Mouse (Mus musculus) midbrain, embryonic 15.5 days (tissue): ENCODE results near the gene Rgs3. TPM values are rescaled to one million over a fixed set of nuclear protein-coding genes. Genes with fewer than 3 reads are reported as not detected.

Source experiments
- ATAC-seq: fragments of 200-750 bp; cut with Nextera tagmentation; replicated peaks from 2 replicates; pipeline ENCODE4 v1.8.0; 2017; ENCODE audit warnings: moderate TSS enrichment
- H3K27ac ChIP-seq: fragments of 300-500 bp; sonication (generic); 2 replicates; pipeline ENCODE4 v1.5.1; 2015; ENCODE audit warnings: mild to moderate bottlenecking, inconsistent platforms
- H3K27me3 ChIP-seq: fragments of 300-500 bp; sonication (generic); replicated peaks from 2 replicates; pipeline ENCODE4 v1.6.1; 2015; ENCODE audit warnings: inconsistent platforms
- H3K36me3 ChIP-seq: fragments of 300-500 bp; sonication (generic); replicated peaks from 2 replicates; pipeline ENCODE4 v1.6.1; 2015; ENCODE audit warnings: inconsistent platforms
- H3K4me1 ChIP-seq: fragments of 300-500 bp; sonication (generic); 2 replicates; pipeline ENCODE4 v1.6.1; 2015; ENCODE audit warnings: inconsistent platforms
- H3K4me2 ChIP-seq: fragments of 300-500 bp; sonication (generic); 2 replicates; pipeline ENCODE4 v1.6.1; 2015; ENCODE audit warnings: inconsistent platforms, mild to moderate bottlenecking, moderate library complexity
- H3K4me3 ChIP-seq: fragments of 300-500 bp; sonication (generic); 2 replicates; pipeline ENCODE4 v1.5.1; 2015; ENCODE audit warnings: mild to moderate bottlenecking, inconsistent platforms
- H3K9ac ChIP-seq: fragments of 300-500 bp; sonication (generic); 2 replicates; pipeline ENCODE4 v1.6.1; 2015; ENCODE audit warnings: mild to moderate bottlenecking, inconsistent platforms
- H3K9me3 ChIP-seq: fragments of 300-500 bp; sonication (generic); 2 replicates; pipeline ENCODE4 v1.6.1; 2016; ENCODE audit warnings: inconsistent platforms
- WGBS: fragments of 180-500 bp; shearing (Covaris S2); methylation state at CpG from one replicate; pipeline ENCODE4 v1.1.7; 2015; ENCODE audit warnings: mixed read lengths; 5-methylcytosine and 5-hydroxymethylcytosine counted together
- polyA plus RNA-seq: library from polyadenylated mRNA; unstranded; fragments of >200 nt; fragmentation: Nextera tagmentation; extraction: Ambion mirVana; gene quantifications from 2 replicates; pipeline ENCODE4 v1.2.1, GENCODE M21; 2015

Rgs3 gene
- polyA plus RNA-seq, 1 experiment from 2014 or later = 80.1 TPM

DNA sequence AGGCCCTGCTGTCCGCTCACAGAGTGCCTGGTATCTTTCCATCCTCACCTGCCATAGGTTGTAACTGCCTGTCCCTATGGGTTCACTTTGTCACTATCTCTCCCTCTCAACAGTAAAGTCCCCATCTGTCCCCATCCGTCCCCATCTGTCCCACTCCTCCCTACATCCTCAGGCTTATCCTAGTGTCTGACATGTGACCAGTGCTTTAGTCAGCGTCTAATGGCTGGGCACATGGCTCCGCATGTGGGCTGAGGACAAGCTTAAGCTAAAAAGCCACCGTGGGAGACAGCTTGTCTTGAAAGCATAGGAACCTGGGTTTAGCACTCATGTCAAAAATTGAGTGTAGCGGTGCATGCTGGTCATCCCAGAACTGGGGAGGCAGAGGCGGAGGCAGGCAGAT lies 148.4 kb downstream of the Rgs3 start:
- no peak for ATAC-seq
- Histone ChIP-seq H3K9ac (no peak overlapping the region), H3K27ac (no peak overlapping the region), H3K9me3 (no peaks in the 10 kb centered on the region), H3K4me1 (no peaks in the 10 kb centered on the region), H3K36me3 (peaks cover 9% of the 10 kb centered on the region; the same call in 1 of the 2 replicates), H3K27me3 (no peaks in the 10 kb centered on the region), H3K4me3 (no peak overlapping the region), H3K4me2 (no peak overlapping the region)
- 75% methylated on average over 7 of the region's 7 CpGs for WGBS

DNA sequence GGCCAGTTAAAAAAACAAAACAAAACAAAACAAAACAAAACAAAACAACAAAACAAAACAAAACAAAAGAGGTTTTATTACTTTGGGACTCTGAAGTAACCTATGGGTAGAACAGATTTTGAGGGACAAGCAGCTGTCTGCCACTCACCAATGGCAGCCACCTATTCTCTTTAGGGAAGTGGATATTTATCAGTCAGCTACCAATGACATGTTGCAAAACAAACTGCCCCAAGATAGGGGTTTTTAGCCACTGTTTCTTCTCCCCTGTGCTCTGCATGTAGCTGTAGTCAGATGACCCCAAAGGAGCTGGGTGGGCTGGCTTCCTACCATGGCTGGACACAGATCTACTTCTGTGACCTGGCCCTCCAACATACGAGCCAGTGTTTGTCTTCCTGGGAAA lies 149.3 kb downstream of the Rgs3 start:
- H3K9ac ChIP-seq = no peak overlapping the region
- no peak overlapping the region for H3K4me3 ChIP-seq
- no peaks in the 10 kb centered on the region for H3K27me3 ChIP-seq
- no peak overlapping the region for H3K4me2 ChIP-seq
- peaks cover 3% of the 10 kb centered on the region; the same call in 1 of the 2 replicates for H3K36me3 ChIP-seq
- H3K4me1 ChIP-seq = no peaks in the 10 kb centered on the region
- 63% methylated on average over 1 of the region's 1 CpGs for WGBS
- no peak for ATAC-seq
- no peak overlapping the region for H3K27ac ChIP-seq
- H3K9me3 ChIP-seq = no peaks in the 10 kb centered on the region

DNA sequence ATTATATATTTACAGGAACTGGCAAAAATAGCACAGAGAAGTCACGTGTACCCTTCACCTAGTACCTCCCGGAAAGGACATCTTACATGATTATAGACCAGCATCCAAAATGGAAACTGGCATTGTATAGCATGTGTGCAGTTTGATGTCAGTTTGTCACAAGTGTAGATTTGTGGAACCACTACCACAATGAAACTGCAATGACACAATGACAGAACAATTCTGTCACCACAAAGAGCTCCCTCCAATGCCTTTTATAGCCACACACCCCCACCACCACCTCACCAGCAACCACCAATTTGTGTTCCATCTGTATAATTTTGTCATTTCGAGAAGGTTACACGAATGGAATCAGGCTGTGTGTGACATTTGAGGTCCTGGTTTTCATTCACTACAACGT lies 149.8 kb downstream of the Rgs3 start:
- Histone ChIP-seq H3K4me1 (no peaks in the 10 kb centered on the region), H3K9me3 (no peaks in the 10 kb centered on the region), H3K4me3 (no peak overlapping the region), H3K27ac (no peak overlapping the region), H3K9ac (no peak overlapping the region), H3K27me3 (no peaks in the 10 kb centered on the region), H3K4me2 (no peak overlapping the region), H3K36me3 (no peaks in the 10 kb centered on the region; the same call in 1 of the 2 replicates)
- WGBS = 80% methylated on average over 5 of the region's 5 CpGs
- ATAC-seq = no peak

DNA sequence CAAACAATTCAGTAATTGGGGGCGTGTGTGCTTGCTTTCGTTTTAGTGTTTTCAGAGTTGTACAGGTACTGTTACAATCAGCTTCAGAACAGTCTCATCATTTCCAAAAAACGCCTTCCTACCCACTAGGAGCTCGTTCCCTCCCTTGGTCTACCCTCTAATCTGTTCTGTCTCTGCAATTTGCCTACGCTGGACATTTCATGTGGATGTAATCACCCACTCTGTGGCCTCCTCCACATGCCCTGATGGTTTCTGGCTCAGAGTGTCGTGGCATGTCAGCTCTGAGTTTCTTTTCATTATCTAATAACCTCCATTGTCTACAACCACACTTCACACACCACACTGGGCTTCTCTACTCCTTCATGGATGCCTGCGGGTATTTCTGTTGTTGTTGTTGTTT lies 151.5 kb downstream of the Rgs3 start:
- Histone ChIP-seq H3K4me2 (no peak overlapping the region), H3K27ac (no peak overlapping the region), H3K4me1 (no peaks in the 10 kb centered on the region), H3K9me3 (no peaks in the 10 kb centered on the region), H3K36me3 (no peaks in the 10 kb centered on the region), H3K27me3 (no peaks in the 10 kb centered on the region), H3K9ac (no peak overlapping the region), H3K4me3 (no peak overlapping the region)
- 86% methylated on average over 7 of the region's 7 CpGs for WGBS
- ATAC-seq = no peak

DNA sequence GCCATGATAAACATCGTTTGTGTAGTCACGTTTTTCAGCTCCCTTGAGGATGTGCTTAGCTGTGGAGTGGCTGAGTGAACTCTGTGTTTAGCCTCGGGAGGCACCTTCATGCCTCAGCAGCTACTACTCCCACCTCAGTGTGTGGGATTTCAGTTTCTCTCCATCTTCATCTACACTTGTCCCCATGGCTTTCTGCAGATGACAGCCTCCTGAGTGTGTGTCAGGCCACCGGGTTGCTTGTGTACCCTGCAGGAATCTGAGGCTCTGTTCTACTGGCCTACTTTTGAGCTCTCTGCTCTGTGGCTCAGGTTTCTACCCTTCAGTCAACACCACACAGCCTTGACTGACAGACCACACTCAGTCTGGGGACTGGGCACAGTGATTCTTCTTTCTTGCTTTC lies 151.9 kb downstream of the Rgs3 start:
- Histone ChIP-seq H3K4me3 (no peak overlapping the region), H3K4me2 (no peak overlapping the region), H3K9me3 (no peaks in the 10 kb centered on the region), H3K9ac (no peak overlapping the region), H3K27me3 (no peaks in the 10 kb centered on the region), H3K36me3 (no peaks in the 10 kb centered on the region), H3K4me1 (no peaks in the 10 kb centered on the region), H3K27ac (no peak overlapping the region)
- ATAC-seq = no peak
- 83% methylated on average over 4 of the region's 4 CpGs for WGBS

DNA sequence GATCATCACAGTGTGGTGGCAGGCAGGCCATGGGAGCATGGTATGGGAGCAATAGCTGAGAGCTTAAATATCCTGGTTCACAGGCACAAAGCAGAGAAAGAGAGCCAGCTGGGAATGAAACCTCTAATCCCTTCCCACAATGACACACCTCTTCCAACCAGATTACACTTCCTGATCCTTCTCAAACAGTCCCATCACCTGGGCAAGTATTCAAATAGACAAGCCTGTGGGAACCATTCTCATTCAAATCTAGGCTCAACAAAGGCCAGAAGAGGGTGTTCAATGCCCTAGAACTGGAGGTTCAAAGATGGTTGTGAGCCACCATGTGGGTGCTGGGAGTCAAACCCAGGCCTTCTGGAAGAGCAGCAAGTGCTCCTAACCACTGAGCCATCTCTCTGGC lies 161.2 kb downstream of the Rgs3 start:
- ATAC-seq = no peak
- Histone ChIP-seq H3K4me2 (no peak overlapping the region), H3K36me3 (no peaks in the 10 kb centered on the region), H3K27me3 (no peaks in the 10 kb centered on the region), H3K9me3 (no peaks in the 10 kb centered on the region), H3K9ac (no peak overlapping the region), H3K27ac (no peak overlapping the region), H3K4me3 (no peak overlapping the region), H3K4me1 (no peaks in the 10 kb centered on the region)

DNA sequence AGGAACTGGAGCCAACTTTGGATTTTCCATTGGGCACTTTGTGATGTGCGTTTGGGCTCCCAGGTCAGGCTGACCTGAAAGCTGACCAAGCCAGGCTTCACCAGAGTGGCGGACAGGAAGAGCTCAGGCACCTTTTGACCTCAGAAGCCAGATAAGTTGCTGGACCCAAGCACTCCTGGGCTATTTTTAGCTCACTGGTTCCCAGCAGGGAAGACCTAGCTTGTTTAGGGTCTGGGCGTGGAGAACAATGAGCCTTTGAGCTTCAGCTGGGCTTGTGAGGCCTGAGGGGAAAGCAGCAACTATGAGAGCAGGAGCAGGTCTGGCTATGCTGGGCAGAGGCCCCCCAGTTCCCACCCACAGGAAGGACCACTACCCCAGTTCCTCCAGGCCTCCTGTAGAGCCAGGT lies 162.4 kb downstream of the Rgs3 start:
- H3K27ac ChIP-seq = no peak overlapping the region

DNA sequence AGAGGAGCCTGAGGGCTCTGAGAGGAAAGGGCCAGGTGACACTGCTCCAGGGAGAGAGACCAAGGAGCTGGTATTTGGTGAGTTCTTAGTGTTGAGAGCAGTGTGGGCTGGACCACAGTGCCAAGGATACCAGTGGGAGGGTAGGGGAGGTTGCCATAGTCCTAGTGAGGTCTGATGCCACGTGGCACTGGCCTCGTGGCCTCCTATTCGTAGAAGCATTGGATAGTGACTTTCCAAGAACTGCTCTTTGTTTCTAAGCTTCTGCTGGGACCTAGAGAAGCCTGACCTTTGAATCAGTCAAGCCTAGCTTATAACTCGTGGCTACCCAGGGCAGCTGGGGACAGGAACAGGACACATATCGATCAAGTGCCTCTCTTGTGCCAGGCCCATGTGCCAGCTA lies 164.1 kb downstream of the Rgs3 start:
- Histone ChIP-seq H3K27ac (no peak overlapping the region), H3K4me1 (no peaks in the 10 kb centered on the region), H3K36me3 (no peaks in the 10 kb centered on the region), H3K4me3 (no peak overlapping the region), H3K9ac (no peak overlapping the region), H3K4me2 (no peak overlapping the region), H3K27me3 (no peaks in the 10 kb centered on the region), H3K9me3 (no peaks in the 10 kb centered on the region)
- WGBS = 85% methylated on average over 5 of the region's 5 CpGs
- no peak for ATAC-seq

More for the DNA sequence above, 162.4 kb downstream of the Rgs3 start:
- no peak overlapping the region for H3K4me3 ChIP-seq
- H3K9me3 ChIP-seq = no peaks in the 10 kb centered on the region
- H3K4me1 ChIP-seq = no peaks in the 10 kb centered on the region
- WGBS = 41% methylated on average over 3 of the region's 3 CpGs
- H3K27me3 ChIP-seq = no peaks in the 10 kb centered on the region
- H3K36me3 ChIP-seq = no peaks in the 10 kb centered on the region
- H3K4me2 ChIP-seq = no peak overlapping the region
- no peak overlapping the region for H3K9ac ChIP-seq
- ATAC-seq = no peak

DNA sequence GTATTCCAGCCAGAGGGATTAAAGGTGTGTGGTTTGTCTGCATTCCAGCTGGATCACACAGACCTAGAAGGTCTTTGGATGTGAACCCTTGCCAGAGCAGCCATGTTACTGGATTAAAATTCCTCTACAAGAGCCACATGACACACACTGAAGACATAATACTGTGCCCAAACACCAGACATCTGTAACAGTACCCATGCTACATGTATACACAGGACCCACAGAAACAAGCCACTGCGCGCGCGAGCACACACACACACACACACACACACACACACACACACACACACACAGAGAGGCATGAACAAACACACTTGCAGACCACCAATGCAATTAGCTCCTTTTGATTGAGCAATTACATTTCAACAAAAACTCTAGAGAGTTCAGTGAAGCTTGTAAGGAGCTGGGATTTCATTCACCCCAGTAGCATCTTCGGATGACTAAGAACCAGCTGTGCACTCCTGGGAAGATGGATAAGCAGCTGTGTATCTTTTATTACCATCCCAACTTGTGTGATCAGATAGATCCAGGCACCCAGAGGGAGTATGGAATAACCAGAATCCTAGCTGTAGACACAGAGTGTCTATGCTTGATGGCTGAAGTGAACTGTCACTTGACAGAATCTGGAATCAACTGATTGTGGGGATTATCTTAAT lies 166.8 kb downstream of the Rgs3 start:
- WGBS = 84% methylated on average over 5 of the region's 5 CpGs
- H3K27me3 ChIP-seq = no peaks in the 10 kb centered on the region
- no peak overlapping the region for H3K4me3 ChIP-seq
- no peak overlapping the region for H3K9ac ChIP-seq
- H3K4me1 ChIP-seq = no peaks in the 10 kb centered on the region
- H3K36me3 ChIP-seq = no peaks in the 10 kb centered on the region
- H3K9me3 ChIP-seq = no peaks in the 10 kb centered on the region
- no peak for ATAC-seq
- no peak overlapping the region for H3K4me2 ChIP-seq
- no peak overlapping the region for H3K27ac ChIP-seq

DNA sequence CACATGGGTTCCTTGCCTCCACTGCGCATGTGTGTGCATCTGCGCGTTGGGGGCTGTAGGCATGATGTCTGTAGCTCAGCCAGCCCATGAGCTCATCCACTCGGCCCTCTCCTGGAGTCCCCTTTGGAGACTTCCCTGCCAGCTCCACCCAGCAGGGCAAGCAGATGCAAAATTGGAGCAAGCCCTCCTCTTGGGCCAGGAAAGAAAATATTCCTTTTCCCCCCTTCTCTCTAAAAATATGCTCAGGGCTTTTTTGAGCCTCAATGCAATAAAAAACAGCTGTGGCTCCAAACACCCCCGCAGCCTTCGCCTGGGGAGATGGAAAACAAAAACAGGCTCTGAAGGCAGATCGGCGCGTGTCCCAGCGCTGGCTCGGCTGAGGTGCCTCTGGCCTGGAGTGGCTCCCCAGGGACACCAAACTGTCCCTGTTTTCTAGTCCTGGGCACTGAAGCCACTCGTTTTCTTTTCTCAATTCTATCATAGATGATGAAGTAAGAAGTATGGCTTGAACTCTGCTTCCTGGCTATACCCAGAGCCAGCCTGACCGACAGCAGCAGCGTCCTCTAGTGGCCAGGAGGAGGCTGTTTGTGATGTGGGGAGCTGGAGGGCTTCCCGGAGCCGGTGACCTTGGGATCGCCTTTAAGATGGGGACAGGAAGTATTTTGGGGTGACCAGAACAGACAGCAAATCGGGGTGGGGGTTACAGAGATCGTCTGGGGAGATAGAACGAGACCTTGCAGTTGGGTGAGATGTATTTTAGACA lies 168.1 kb downstream of the Rgs3 start:
- 76% methylated on average over 20 of the region's 20 CpGs for WGBS

DNA sequence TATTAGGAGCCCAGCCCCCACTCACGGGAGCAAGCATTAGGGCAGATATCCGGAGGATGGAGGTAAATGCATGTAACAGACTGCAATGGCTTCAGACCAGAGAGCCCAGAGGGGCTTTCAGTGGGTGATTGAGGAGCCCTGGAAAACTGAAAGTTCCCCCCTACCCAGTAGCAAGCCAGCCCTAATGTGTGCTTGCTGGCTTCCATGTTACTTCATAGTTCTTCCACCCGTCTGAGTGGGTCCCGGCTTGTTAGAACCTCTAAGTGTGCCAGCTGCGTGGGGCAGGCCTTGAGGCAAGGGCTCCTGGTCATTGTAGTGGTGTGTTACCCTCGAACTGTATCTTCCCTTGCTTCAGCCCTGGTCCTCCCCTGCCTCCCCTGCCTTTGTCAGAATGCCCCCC lies 168.8 kb downstream of the Rgs3 start:
- no peaks in the 10 kb centered on the region for H3K4me1 ChIP-seq
- no peak overlapping the region for H3K9ac ChIP-seq
- no peaks in the 10 kb centered on the region for H3K9me3 ChIP-seq
- H3K27ac ChIP-seq = no peak overlapping the region
- H3K4me2 ChIP-seq = no peak overlapping the region
- ATAC-seq = no peak
- H3K36me3 ChIP-seq = no peaks in the 10 kb centered on the region
- H3K27me3 ChIP-seq = no peaks in the 10 kb centered on the region
- WGBS = 85% methylated on average over 6 of the region's 6 CpGs
- no peak overlapping the region for H3K4me3 ChIP-seq

More for the DNA sequence above, 168.1 kb downstream of the Rgs3 start:
- Histone ChIP-seq H3K4me1 (no peaks in the 10 kb centered on the region), H3K27ac (no peak overlapping the region), H3K4me3 (no peak overlapping the region), H3K9ac (no peak overlapping the region), H3K9me3 (no peaks in the 10 kb centered on the region), H3K4me2 (no peak overlapping the region), H3K27me3 (no peaks in the 10 kb centered on the region), H3K36me3 (no peaks in the 10 kb centered on the region)
- ATAC-seq = no peak

DNA sequence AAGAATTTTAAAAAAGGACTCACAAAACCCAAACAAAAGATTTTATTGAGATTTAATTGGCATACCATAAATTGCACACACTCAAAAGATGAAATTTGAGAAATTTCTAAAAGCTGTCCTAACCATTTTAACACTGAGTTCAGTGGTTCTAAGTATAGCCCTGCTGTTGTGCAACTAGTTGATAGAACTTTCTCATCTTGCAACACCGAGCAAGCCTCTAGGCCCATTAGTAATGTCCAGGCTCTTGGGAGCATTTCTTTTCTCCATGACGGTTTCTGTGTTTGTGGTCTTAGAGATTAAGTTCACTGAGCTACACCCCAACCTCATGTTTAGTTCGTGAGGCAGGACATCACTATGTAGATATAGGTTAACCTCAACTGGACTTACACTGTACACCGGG lies 169.5 kb downstream of the Rgs3 start:
- no peaks in the 10 kb centered on the region for H3K27me3 ChIP-seq
- no peaks in the 10 kb centered on the region for H3K36me3 ChIP-seq
- H3K9me3 ChIP-seq = no peaks in the 10 kb centered on the region
- H3K4me3 ChIP-seq = no peak overlapping the region
- H3K27ac ChIP-seq = no peak overlapping the region
- no peak overlapping the region for H3K9ac ChIP-seq
- WGBS = 91% methylated on average over 4 of the region's 4 CpGs
- H3K4me1 ChIP-seq = no peaks in the 10 kb centered on the region
- no peak overlapping the region for H3K4me2 ChIP-seq
- ATAC-seq = no peak

DNA sequence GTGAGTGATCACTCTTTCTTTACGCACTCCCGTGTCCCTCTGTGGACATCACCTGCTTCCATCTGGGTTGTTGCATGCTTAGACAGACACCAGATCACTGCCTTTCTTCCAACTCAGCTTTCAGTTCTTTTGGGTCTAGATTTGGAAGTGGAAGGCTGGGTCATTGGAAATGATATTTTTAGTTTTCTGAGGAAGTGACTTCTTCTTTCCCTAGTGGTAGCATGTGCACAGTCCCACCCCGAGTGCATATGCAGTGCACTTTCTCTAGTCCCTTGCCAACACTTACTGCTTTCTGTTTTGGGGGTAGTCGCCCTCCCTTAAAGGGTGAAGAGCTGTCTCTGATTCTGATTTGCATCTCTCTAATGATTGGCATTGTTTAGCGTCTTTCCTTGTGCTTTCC lies 170.3 kb downstream of the Rgs3 start:
- Histone ChIP-seq H3K4me1 (no peaks in the 10 kb centered on the region), H3K36me3 (no peaks in the 10 kb centered on the region), H3K27ac (no peak overlapping the region), H3K4me3 (no peak overlapping the region), H3K9me3 (no peaks in the 10 kb centered on the region), H3K27me3 (no peaks in the 10 kb centered on the region), H3K9ac (no peak overlapping the region), H3K4me2 (no peak overlapping the region)
- 80% methylated on average over 5 of the region's 5 CpGs for WGBS
- ATAC-seq = no peak
